Mouse (Mus musculus): ENCODE data around the gene Rhobtb3.

DNA sequence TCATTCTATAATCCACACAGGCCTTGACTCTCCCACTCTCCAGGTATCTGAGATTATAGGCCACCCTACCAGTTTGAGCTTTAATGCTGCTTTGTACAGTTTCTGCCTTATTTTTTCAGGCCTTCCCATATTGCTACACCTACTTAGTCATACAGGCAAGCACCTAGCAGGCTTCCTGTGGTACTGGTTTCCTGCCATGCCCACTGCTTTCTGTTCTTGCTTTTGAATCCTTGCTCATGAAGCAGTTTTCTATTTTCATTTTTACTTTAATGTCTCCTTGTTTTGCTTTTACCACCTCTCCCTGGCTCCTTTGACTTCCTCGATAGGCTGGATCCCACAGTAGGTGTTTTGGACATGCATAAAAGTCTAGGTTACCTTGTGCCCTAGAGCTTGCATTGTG is 118.3 kb downstream of the Rhobtb3 start:
- TF ChIP-seq CTCF (conservative IDR thresholded peaks at IDR 0.05; ENCODE audit: low read length) (no peak), POU5F1 (IDR thresholded peaks at IDR 0.05; ENCODE audit: borderline replicate concordance, low read length) (no peak), NANOG (IDR thresholded peaks at IDR 0.05; ENCODE audit: borderline replicate concordance, low read length) (no peak)
